8 mouse cellular contexts compared by ENCODE assay signal in the genomic region with DNA sequence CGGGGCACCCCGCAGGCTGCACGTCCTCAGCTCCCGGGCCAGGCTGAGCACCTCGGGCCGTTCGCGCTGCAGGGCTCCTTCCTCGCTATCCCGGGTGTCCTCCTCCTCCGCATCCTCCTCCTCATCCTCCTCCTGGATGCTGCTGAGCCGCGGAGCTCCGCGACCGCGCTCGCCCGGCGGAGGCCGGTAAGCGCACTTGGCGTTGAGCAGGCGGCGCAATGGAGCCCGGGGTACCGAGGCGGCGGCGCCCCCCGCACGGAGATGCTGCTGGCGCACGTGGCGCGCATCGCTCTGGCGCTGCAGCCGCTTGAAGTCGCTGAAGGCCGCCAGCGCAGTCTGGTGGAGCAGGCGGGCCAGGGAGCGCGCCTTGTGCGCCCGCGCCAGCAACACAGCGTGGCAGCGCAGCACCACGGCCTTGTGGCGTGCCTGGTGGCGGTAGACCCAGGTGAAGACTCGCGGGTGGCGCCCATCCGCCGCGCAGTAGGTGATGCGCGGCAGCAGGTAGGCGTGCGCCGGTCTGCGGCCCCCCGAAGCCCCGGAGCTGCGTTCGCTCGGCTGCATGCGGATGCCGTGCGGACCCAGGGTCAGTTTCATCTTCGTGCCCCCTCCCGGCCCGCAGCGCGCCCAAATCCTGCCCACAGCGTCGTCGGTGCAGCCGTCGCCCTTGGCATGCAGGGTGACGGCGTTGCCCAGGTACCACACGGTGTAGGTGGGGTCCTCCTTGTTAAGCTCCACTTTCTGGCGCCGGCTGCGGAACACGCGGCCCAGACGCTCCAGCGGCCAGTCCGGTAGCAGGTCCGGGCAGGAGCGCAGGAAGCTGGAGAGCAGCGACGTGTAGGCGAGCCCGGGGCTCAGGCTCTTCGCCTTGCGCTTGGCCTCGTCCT. TPM values are rescaled to one million over a fixed set of nuclear protein-coding genes. Genes with fewer than 3 reads are reported as not detected.
DNase-seq lines count a peak whose midpoint lies in the region; ATAC-seq and TF ChIP-seq lines count a peak whose summit lies in the region.

No protein-coding gene starts in this region.

- DNase-seq in kidney, adult 18-20 months: peak; percentile 13
- no peak for DNase-seq in kidney, adult 2 months
- DNase-seq in brain, adult 2 months (ENCODE audit: low read depth, low spot score): peak; percentile 83
- peak; percentile 40 to 56 for DNase-seq in frontal cortex, postnatal 10 days (ENCODE audit: low spot score in 2 of 2)
- DNase-seq in left cerebral cortex, postnatal 25 days (ENCODE audit: low spot score in 2 of 2): peak; percentile 69 to 73
- DNase-seq in retina, embryonic 14.5 days (ENCODE audit: low spot score): peak; percentile 31
- DNase-seq in gastrocnemius, postnatal 36 days: no peak

- no peaks in the 10 kb centered on the region for H3K36me3 ChIP-seq in kidney, adult 2 months (ENCODE audit: control insufficient read depth, insufficient read depth, low read length)

- ATAC-seq in activated CD4-positive, CD25-positive, alpha-beta regulatory T cell, adult 4 months: no peak

- TF ChIP-seq POLR2A in kidney, adult 2 months (IDR thresholded peaks at IDR 0.05; ENCODE audit: low read depth, low read length): no peak

- WGBS in kidney, adult 2 months: 2% methylated on average over 103 of the region's 103 CpGs

- no peak overlapping the region for H3K27ac ChIP-seq in kidney, adult 2 months (ENCODE audit: insufficient read depth, low read depth, low read length)

- TF ChIP-seq CTCF in kidney, adult 2 months (conservative IDR thresholded peaks at IDR 0.05; ENCODE audit: insufficient read depth, insufficient read length, low read depth, low read length): no peak

- intact Hi-C loops in left cerebral cortex, postnatal 25 days (cut with DNase I): no loop called here
- intact Hi-C loops in gastrocnemius, postnatal 36 days (cut with DNase I): loop anchor here (2.0 kb wide), 1 partner anchor 17 kb away; no protein-coding TSS in a partner anchor

- no peak overlapping the region for H3K4me3 ChIP-seq in kidney, adult 2 months (ENCODE audit: insufficient read depth, low read depth, low read length)

- no peaks in the 10 kb centered on the region for H3K27me3 ChIP-seq in kidney, adult 2 months (replicated peaks; ENCODE audit: control insufficient read depth, insufficient read depth, low read length)

- H3K4me1 ChIP-seq in kidney, adult 2 months (ENCODE audit: control insufficient read depth, insufficient read depth, low read length): no peaks in the 10 kb centered on the region

RNA-seq across cellular contexts. Expression of gene Fam43b, which starts 1.0 kb away (rescaled TPM):
- not detected in 2 replicates for polyA plus RNA-seq in kidney, adult 2 months (2012; rRNA removed)
- 10 to 100 TPM; 27.8 to 34.8 TPM for total RNA-seq in left cerebral cortex, postnatal 25 days (2021)
- polyA plus RNA-seq in activated CD4-positive, CD25-positive, alpha-beta regulatory T cell, adult 4 months (2017; shearing (Covaris generic)): not detected
- not detected for total RNA-seq in gastrocnemius, postnatal 36 days (2021)

RNA-seq across cellular contexts. Expression of gene Cda, which starts 27.5 kb away (rescaled TPM):
- polyA plus RNA-seq in kidney, adult 2 months (2012; rRNA removed): 394 and 454 TPM in 2 replicates
- total RNA-seq in left cerebral cortex, postnatal 25 days (2021): 1 to 10 TPM; 1.7 to 2.1 TPM
- not detected for polyA plus RNA-seq in activated CD4-positive, CD25-positive, alpha-beta regulatory T cell, adult 4 months (2017; shearing (Covaris generic))
- total RNA-seq in gastrocnemius, postnatal 36 days (2021): under 1 TPM in 1 of 2 experiments, not detected in 1; 0.62 TPM

RNA-seq across cellular contexts. Expression of gene Mul1, which starts 39.1 kb away (rescaled TPM):
- polyA plus RNA-seq in kidney, adult 2 months (2012; rRNA removed): 31.3 and 31.8 TPM in 2 replicates
- total RNA-seq in left cerebral cortex, postnatal 25 days (2021): 10 to 100 TPM; 61.8 to 61.9 TPM
- 10 to 100 TPM; 12.9 to 14.0 TPM for polyA plus RNA-seq in activated CD4-positive, CD25-positive, alpha-beta regulatory T cell, adult 4 months (2017; shearing (Covaris generic))
- total RNA-seq in gastrocnemius, postnatal 36 days (2021): 10 to 100 TPM; 34.1 to 34.9 TPM

RNA-seq across cellular contexts. Expression of gene Camk2n1, which starts 58.8 kb away (rescaled TPM):
- polyA plus RNA-seq in kidney, adult 2 months (2012; rRNA removed): 39.6 and 40.1 TPM in 2 replicates
- total RNA-seq in left cerebral cortex, postnatal 25 days (2021): 1,000 to 10,000 TPM; 1,251 to 1,365 TPM
- under 1 TPM; 0.38 to 0.80 TPM for polyA plus RNA-seq in activated CD4-positive, CD25-positive, alpha-beta regulatory T cell, adult 4 months (2017; shearing (Covaris generic))
- total RNA-seq in gastrocnemius, postnatal 36 days (2021): 1 to 10 TPM; 3.4 to 3.9 TPM

Comparison
In these comparisons a context has a peak if more than half of its experiments do, and no peak if none do; other contexts are left out.
1. DNase-seq: peak in kidney, adult 18-20 months (single experiment), brain, adult 2 months (single experiment), frontal cortex, postnatal 10 days (2 of 2), left cerebral cortex, postnatal 25 days (2 of 2) and retina, embryonic 14.5 days (single experiment); none in kidney, adult 2 months (single experiment) and gastrocnemius, postnatal 36 days (0 of 2).
2. RNA of gene Fam43b, which starts 1.0 kb away (total RNA-seq): 27.8 to 34.8 TPM in left cerebral cortex, postnatal 25 days; not detected in gastrocnemius, postnatal 36 days; every median in the first group is over 10 times any median in the second.